Mouse (Mus musculus) heart, embryonic 15.5 days (tissue): ENCODE measurements at regions not wholly inside any gene's neighbourhood (a gene's known extent, or its start where the extent isn't known, plus 50 kb on each side); places are given as distances from the start of the nearest gene placed in this dataset.
"Not testable (repeated sequence)": the region's sequence is repeated elsewhere in the genome, so short reads cannot be mapped to it uniquely, and the experiment has no call there.

Experiments used
- ATAC-seq: fragments of 200-750 bp; cut with Nextera tagmentation; replicated peaks from 2 replicates; pipeline ENCODE4 v1.8.0; 2017; ENCODE audit warnings: low read depth, moderate TSS enrichment; ENCODE audit not compliant: insufficient number of reproducible peaks, insufficient read depth, low FRiP score
- H3K27ac ChIP-seq: fragments of 300-500 bp; sonication (generic); 2 replicates; pipeline ENCODE4 v1.5.1; 2015; ENCODE audit warnings: mild to moderate bottlenecking, inconsistent platforms
- H3K27me3 ChIP-seq: fragments of 300-500 bp; sonication (generic); 2 replicates; pipeline ENCODE4 v1.6.1; 2015; ENCODE audit warnings: inconsistent platforms
- H3K36me3 ChIP-seq: fragments of 300-500 bp; sonication (generic); 2 replicates; pipeline ENCODE4 v1.6.1; 2015; ENCODE audit warnings: mild to moderate bottlenecking, inconsistent platforms
- H3K4me1 ChIP-seq: fragments of 300-500 bp; sonication (generic); replicated peaks from 2 replicates; pipeline ENCODE4 v1.6.1; 2015; ENCODE audit warnings: inconsistent platforms
- H3K4me2 ChIP-seq: fragments of 300-500 bp; sonication (generic); 2 replicates; pipeline ENCODE4 v1.6.1; 2015; ENCODE audit warnings: inconsistent platforms, mild to moderate bottlenecking, moderate library complexity
- H3K4me3 ChIP-seq: fragments of 300-500 bp; sonication (generic); 2 replicates; pipeline ENCODE4 v1.5.1; 2015; ENCODE audit warnings: mild to moderate bottlenecking, inconsistent platforms
- H3K9ac ChIP-seq: fragments of 300-500 bp; sonication (generic); 2 replicates; pipeline ENCODE4 v1.6.1; 2015; ENCODE audit warnings: mild to moderate bottlenecking, inconsistent platforms
- H3K9me3 ChIP-seq: fragments of 300-500 bp; sonication (generic); replicated peaks from 2 replicates; pipeline ENCODE4 v1.6.1; 2016; ENCODE audit warnings: inconsistent platforms
- WGBS: fragments of 180-500 bp; shearing (Covaris S2); methylation state at CpG from one replicate; pipeline ENCODE4 v1.1.7; 2015; ENCODE audit warnings: mixed read lengths; 5-methylcytosine and 5-hydroxymethylcytosine counted together

DNA sequence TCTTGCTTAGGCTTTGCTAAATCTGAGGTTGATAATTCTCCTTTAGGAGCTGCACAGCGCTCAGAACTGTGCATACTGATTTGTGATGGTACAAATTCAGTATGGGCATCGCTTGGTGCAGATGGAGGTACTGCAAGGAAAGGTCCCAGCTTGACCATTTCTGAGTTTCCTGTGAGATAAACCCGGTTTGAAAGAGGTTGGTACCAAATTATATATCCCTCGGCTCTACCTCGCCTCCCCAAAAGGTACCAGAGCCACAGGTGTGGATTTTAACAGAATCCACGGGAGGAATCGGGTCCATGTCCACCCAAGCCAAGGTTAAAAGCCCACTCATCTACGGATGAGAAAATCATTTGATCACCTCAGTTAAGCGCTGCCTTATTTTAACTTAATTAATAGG, 172.5 kb upstream of the Zfp808 start:
- not testable (repeated sequence) for H3K4me3 ChIP-seq, H3K9me3 ChIP-seq, H3K27me3 ChIP-seq, H3K4me2 ChIP-seq, H3K9ac ChIP-seq, H3K36me3 ChIP-seq, H3K27ac ChIP-seq, ATAC-seq, H3K4me1 ChIP-seq
- 71% methylated on average over 9 of the region's 9 CpGs for WGBS

DNA sequence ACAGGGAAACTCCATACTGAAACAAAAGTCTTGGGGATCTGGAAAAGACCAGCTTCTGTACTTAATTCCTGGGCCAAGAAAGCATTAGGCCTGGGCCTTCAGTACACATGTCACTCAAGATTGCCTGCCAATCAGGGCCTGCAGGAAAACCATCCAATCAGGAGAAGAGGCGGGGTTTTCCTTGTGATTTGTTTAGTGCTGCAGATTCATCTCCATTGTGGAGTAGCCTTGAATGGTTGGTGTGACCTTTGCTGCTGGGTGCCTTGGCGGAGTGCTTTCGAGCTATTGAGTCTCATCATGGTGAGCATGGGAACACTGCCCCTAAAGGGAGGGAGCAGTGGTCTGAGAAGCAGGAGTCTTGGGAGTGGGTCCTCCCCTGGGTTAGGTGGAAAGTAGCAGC, 150.8 kb upstream of the Zfp808 start:
- H3K9me3 ChIP-seq, H3K27me3 ChIP-seq, H3K9ac ChIP-seq, H3K4me3 ChIP-seq, H3K36me3 ChIP-seq, H3K4me2 ChIP-seq, H3K27ac ChIP-seq, ATAC-seq, H3K4me1 ChIP-seq: not testable (repeated sequence)
- WGBS, result 86% methylated on average over 3 of the region's 3 CpGs

- H3K4me3 ChIP-seq, H3K27ac ChIP-seq, H3K36me3 ChIP-seq, ATAC-seq, H3K9me3 ChIP-seq, H3K27me3 ChIP-seq, H3K9ac ChIP-seq, H3K4me1 ChIP-seq, H3K4me2 ChIP-seq: not testable (repeated sequence)
- 68% methylated on average over 3 of the region's 3 CpGs for WGBS
These were observed 133.2 kb upstream of the Zfp808 start for GRCm38 (mm10) chr13:61996519-61996918.

GRCm38 (mm10) chr13:61998803-61999202, 130.9 kb upstream of the Zfp808 start:
- peak overlapping the region; percentile 31; the same call in 1 of the 2 replicates for H3K4me3 ChIP-seq
- not testable (repeated sequence) for H3K9ac ChIP-seq

DNA sequence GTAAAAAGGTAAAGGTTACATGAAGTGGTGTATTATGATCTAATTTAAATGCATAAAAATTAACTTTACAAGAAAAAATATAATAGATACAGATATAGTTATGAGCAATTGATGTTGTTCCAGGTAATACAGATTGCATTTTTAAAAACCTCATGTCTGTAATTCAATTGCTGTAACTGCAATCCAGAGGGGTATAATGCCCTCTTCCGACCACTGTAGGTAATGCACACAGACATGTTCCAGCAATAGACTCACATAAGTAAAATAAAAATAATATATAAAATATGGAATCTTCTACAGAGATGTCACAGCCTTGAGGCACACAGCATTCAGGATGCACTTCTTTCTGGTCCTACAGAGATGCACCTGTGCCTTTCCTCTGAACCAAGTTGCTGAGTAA, 122.4 kb upstream of the Zfp808 start:
- H3K9me3 ChIP-seq, H3K4me1 ChIP-seq, H3K4me2 ChIP-seq, ATAC-seq, H3K27me3 ChIP-seq, H3K27ac ChIP-seq, H3K9ac ChIP-seq, H3K4me3 ChIP-seq, H3K36me3 ChIP-seq: not testable (repeated sequence)
- 62% methylated on average over 1 of the region's 1 CpGs for WGBS

More at GRCm38 (mm10) chr13:61998803-61999202, 130.9 kb upstream of the Zfp808 start:
- not testable (repeated sequence) for H3K27ac ChIP-seq, H3K36me3 ChIP-seq, H3K4me1 ChIP-seq, H3K9me3 ChIP-seq, H3K27me3 ChIP-seq, ATAC-seq
- H3K4me2 ChIP-seq, result peak overlapping the region; percentile 52
- 5% methylated on average over 6 of the region's 6 CpGs for WGBS

DNA sequence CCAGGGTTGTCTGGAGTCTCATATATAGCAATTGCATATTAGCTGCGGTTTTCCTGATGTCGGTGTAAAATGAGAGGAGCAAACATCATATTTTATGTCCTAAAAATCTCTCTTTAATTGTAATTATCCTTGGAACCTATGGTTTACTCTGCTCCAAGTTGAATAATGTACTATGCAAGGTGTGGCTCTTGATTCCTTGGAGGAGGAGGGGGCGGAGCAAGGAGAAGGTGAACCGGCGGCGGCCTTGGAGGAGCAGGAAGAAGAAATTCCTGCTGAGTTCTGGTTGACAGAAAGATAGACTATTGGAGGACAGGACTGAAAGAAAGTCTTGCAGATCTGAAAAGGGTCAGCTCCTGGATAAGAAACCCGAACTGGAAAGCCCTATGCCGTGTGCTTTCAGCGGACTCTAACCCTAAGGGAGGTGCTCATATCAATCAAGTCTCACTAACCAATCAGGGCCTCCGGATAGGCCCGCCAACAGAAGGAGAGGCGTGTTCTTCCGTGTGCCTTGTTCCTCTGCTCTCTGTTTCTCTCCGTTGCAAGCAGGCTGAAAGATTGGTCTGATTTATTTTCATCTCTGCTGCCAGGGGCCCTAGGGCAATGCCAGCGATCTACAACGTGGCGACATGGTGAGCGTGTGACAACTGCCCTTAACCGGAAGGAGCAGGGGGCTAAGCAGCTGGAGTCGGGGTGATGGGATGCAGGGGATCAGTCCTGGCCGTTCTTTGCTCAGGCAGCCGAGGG, 114.1 kb upstream of the Zfp808 start:
- H3K4me3 ChIP-seq, result peak overlapping the region; percentile 68
- H3K27ac ChIP-seq, result peak overlapping the region; percentile 78
- H3K4me2 ChIP-seq, result peak overlapping the region; percentile 67
- H3K9ac ChIP-seq, result peak overlapping the region; percentile 66
- ATAC-seq, result peak; percentile 70; the same call in 1 of the 2 replicates
- H3K27me3 ChIP-seq, H3K4me1 ChIP-seq, H3K9me3 ChIP-seq, H3K36me3 ChIP-seq: not testable (repeated sequence)
- WGBS, result 2% methylated on average over 22 of the region's 22 CpGs

GRCm38 (mm10) chr13:62016168-62016502, 113.6 kb upstream of the Zfp808 start:
- H3K27me3 ChIP-seq, H3K9me3 ChIP-seq, H3K36me3 ChIP-seq, ATAC-seq, H3K4me1 ChIP-seq: not testable (repeated sequence)
- 0% methylated on average over 5 of the region's 5 CpGs for WGBS
- Histone ChIP-seq H3K9ac (peak overlapping the region; percentile 66), H3K27ac (peak overlapping the region; percentile 78), H3K4me2 (peak overlapping the region; percentile 67), H3K4me3 (peak overlapping the region; percentile 68)

DNA sequence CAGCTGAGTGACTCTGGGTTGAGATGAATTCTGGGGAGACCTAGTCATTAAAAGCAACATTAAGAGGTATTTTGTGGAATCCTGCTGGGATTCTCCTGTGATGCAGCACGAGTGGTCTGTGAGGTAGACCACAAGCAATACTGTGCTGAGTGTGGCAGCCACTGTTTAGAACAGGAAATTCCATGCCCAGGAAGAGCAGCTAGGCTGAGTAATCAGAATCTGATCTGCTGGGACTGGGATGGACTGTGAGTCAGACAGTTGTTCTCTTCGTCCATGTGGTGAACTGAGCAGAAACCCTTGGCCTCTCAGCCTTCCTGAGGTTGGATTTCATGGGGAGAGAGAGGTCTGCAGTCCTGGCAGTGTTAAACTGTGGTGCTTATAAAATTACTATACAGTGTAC, 92.0 kb upstream of the Zfp808 start:
- not testable (repeated sequence) for ATAC-seq, H3K4me2 ChIP-seq, H3K9ac ChIP-seq, H3K4me3 ChIP-seq, H3K27me3 ChIP-seq, H3K27ac ChIP-seq, H3K36me3 ChIP-seq, H3K9me3 ChIP-seq, H3K4me1 ChIP-seq
- 74% methylated on average over 2 of the region's 2 CpGs for WGBS

DNA sequence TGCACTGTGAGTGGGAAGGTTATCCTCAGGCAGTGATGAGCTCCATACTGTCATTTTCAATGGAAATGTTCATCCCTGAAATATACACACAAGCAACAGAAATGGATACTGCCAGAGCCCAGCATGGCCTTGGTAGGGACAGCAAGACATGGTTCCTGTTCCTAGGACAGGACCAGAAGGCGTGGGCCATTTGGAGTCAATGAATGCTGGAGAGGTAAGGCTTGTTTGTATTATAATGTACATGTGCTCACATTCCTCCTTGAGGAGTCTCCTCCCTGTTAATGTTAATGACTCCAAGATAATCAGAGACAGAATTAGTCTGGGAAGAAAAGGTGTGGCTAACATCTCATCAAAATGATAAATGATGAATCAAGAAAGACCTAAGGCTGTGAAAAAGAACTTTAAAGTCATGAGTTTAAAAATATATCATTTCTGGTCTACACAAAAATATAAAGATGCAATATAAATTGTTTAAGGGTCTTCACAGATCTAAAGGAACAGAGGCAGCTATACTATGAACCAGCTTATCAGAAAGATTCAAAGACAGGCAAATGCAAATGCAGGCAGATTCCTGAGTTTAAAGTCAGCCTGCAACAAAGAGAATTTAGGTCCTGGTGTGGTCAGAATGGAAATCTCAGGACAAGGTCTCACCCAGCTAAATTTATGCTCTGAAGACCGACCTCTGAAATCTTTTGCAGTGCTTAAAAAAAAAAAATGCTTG, 51.6 kb upstream of the Zfp808 start:
- not testable (repeated sequence) for H3K4me1 ChIP-seq, H3K4me3 ChIP-seq, H3K9ac ChIP-seq, H3K4me2 ChIP-seq, H3K9me3 ChIP-seq, H3K27ac ChIP-seq, H3K27me3 ChIP-seq, H3K36me3 ChIP-seq, ATAC-seq
- 50% methylated on average over 2 of the region's 2 CpGs for WGBS

DNA sequence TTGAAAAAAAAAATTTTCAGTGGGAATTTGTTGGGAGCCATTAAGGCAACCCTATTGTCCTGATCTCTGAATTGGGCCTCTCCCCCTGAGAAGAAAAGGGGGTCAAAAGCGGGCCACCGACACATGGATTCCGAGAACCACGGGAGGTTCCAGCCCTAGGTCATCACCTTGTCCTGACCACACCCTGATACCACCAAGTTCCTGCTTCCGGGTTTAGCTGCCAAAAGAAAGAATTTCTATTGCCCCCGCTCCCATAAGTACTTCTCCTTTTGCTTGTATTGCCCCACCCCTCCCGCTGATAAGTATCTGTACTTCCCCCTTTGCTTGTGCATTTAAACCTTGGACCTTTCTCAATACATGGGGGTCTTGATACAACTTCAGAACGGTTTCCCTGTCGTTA, 50.8 kb upstream of the Zfp808 start:
- H3K9ac ChIP-seq, result not testable (repeated sequence)

More for the DNA sequence above, 50.8 kb upstream of the Zfp808 start:
- not testable (repeated sequence) for H3K9me3 ChIP-seq, H3K4me3 ChIP-seq, H3K36me3 ChIP-seq, H3K27me3 ChIP-seq, H3K4me1 ChIP-seq, ATAC-seq, H3K4me2 ChIP-seq, H3K27ac ChIP-seq
- 83% methylated on average over 9 of the region's 9 CpGs for WGBS
